Mouse (Mus musculus) heart, postnatal 4 days (tissue): ENCODE results near the gene Timd2. TPM values are rescaled to one million over a fixed set of nuclear protein-coding genes. Genes with fewer than 3 reads are reported as not detected.
"Not testable (repeated sequence)": the region's sequence is repeated elsewhere in the genome, so short reads cannot be mapped to it uniquely, and the experiment has no call there.

ENCODE experiments used
- DNase-seq: peaks from one replicate; pipeline ENCODE4 v3.0.0; 2021
- total RNA-seq, 2 experiments: library from RNA; stranded (reverse); gene quantifications; 2 replicates each; pipeline ENCODE4 v1.2.3; 2021

The Timd2 gene
- total RNA-seq, 2 experiments from 2014 or later, result not detected

- no peak for DNase-seq
Measured at GRCm38 (mm10) chr11:46663215-46663614, 43.6 kb downstream of the Timd2 start.

- DNase-seq, result no peak
Measured at GRCm38 (mm10) chr11:46652476-46652875, 54.4 kb downstream of the Timd2 start.

- DNase-seq, result not testable (repeated sequence)
Measured at GRCm38 (mm10) chr11:46649655-46650054, 57.2 kb downstream of the Timd2 start.

- no peak for DNase-seq
Measured at GRCm38 (mm10) chr11:46644824-46645223, 62.0 kb downstream of the Timd2 start.

GRCm38 (mm10) chr11:46636568-46636967 lies 70.3 kb downstream of the Timd2 start:
- no peak for DNase-seq

GRCm38 (mm10) chr11:46635516-46635915 lies 71.3 kb downstream of the Timd2 start:
- DNase-seq, result not testable (repeated sequence)

GRCm38 (mm10) chr11:46631635-46632034 lies 75.2 kb downstream of the Timd2 start:
- peak; percentile 39 for DNase-seq

- no peak for DNase-seq
Measured at GRCm38 (mm10) chr11:46629211-46629795, 77.6 kb downstream of the Timd2 start, which contains the start of gene Dppa1. TSS of gene Dppa1 (minus strand) at chr11:46629261.

GRCm38 (mm10) chr11:46620414-46621168 lies 86.3 kb downstream of the Timd2 start:
- no peak for DNase-seq

GRCm38 (mm10) chr11:46619929-46620328 lies 86.9 kb downstream of the Timd2 start:
- DNase-seq, result no peak

Other genes with a start within 250 kb of the Timd2 start
- not detected for gene Gm12169, start 182.8 kb downstream of the Timd2 start, total RNA-seq
- gene BC053393, start 135.5 kb downstream of the Timd2 start, total RNA-seq, result not detected
- gene Dppa1, start 77.8 kb downstream of the Timd2 start, total RNA-seq, result not detected
- gene Havcr1, start 28.0 kb upstream of the Timd2 start, total RNA-seq, result not detected
- under 1 TPM in 1 of 2 experiments, not detected in 1; 0.29 TPM for gene Timd4, start 103.7 kb upstream of the Timd2 start, total RNA-seq